Mouse (Mus musculus): ENCODE results near the gene Mical1. TPM values are rescaled to one million over a fixed set of nuclear protein-coding genes. Genes with fewer than 3 reads are reported as not detected.
A peak's percentile ranks its signal among the peaks of the same experiment; 100 is the strongest.

Gene Mical1
- total RNA-seq, 2 experiments from 2014 or later: 75.8 to 82.1 TPM

GRCm38 (mm10) chr10:41518981-41519618 is 43.0 kb downstream of the Mical1 start, which contains the start of gene Cd164:
TSS of gene Cd164 (plus strand) at chr10:41519414.
- peak; percentile 97 for DNase-seq
- intact Hi-C loops (cut with DNase I): loop anchor here (2.0 to 10.0 kb wide), 2 partner anchors 162 to 776 kb away; no protein-coding TSS in a partner anchor

DNA sequence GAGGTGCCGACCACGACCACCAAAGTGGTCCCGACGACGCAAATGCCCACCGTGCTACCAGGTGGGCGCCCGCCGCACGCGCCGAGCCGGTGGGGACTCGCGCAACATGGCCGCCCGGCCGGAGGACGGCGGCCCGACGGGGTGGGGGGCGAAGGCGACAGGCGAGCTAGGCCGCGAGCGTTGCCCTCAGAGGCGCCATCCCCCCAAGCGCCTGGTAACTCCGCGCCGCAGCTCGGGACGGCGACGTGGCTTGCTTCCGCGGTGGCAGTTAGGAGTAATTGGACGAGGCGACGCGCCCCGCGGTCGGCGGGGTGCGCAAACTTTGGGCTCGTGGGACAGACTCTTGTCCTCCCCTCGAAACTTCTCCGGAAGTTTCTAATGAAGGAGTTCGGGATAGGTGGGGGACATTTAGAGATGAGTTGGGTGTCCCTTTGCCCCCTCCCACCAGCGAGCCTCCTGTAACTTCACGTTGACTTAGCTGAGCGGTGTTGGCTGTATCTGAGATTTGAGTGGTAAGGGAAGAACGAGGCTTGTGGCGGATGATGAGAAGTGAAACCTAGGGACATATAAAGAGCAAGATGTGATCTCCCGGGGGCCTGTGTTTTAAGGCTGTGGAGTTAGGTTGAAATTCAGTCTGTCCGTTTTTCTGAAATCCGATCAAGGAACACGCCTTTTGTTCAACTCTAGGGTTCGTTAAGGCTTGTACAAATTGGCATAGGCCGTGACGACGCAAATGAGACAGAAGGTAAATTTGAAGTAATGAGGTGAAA is 43.7 kb downstream of the Mical1 start:
- intact Hi-C loops (cut with DNase I): loop anchor here (2.0 to 10.0 kb wide), 2 partner anchors 161 to 775 kb away; no protein-coding TSS in a partner anchor
- DNase-seq: peak; percentile 55

DNA sequence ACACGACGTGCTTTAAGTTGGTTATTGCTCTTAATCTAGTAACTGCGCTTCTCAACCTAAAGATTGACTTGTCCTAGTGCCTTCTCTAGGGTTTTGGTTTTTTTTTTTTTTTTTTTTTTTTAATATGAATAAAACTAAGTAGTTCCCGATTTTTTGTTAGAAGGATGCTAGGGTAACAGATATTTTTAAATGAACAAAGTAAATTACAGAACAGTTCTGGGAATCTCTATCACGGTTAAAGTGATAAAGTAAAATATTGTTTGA is 44.2 kb downstream of the Mical1 start:
- intact Hi-C loops (cut with DNase I): no loop called here
- no peak for DNase-seq

- intact Hi-C loops (cut with DNase I): no loop called here
- no peak for DNase-seq
Measured at GRCm38 (mm10) chr10:41523386-41523785, 47.3 kb downstream of the Mical1 start.

DNA sequence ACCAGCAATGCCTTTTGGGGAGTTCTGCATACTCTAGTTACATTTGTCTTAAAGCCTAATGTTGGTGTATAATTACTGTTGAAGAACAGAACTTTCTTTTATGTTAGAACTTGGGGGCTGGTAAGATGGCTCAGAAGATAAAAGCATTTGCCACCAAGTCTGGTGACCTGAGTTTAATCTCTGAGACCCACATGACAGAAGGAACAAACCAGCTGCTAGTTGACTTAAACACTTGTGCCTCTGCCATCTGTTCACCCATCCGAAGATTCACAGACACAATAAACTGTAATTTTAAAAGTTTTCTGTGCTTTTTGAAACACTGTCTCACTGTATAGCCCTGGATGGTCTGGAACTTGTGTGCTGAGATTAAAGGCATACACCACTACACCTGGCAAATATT is 49.6 kb downstream of the Mical1 start:
- no peak for DNase-seq
- intact Hi-C loops (cut with DNase I): no loop called here

GRCm38 (mm10) chr10:41529972-41530371 is 53.9 kb downstream of the Mical1 start:
- intact Hi-C loops (cut with DNase I): no loop called here
- DNase-seq: no peak

DNA sequence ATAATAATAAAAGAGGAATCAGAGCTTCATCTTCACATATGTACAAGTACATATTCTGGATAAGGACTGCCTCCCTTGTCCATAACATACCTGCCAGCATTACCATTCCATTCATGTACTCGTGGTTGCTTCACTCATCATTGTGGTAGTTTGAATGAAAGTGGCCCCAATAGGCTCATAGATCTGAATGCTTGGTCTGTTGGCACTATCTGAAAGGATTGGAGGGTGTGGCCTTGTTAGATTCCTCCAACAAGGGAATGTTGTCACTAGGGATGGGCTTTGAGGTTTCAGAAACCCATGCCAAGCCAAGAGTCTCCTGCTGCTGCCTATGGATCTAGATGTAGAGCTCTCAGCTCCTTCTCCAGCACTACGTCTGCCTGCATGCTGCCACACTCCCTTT is 59.9 kb downstream of the Mical1 start:
- DNase-seq: no peak
- intact Hi-C loops (cut with DNase I): no loop called here

Other genes starting within 250 kb of the Mical1 start
- gene Fig4, start 173.1 kb upstream of the Mical1 start, total RNA-seq (2021): 10 to 100 TPM; 31.3 to 34.0 TPM
- gene Ak9, start 172.3 kb upstream of the Mical1 start, total RNA-seq (2021): under 1 TPM; 0.26 to 0.34 TPM
- 10 to 100 TPM; 19.2 to 20.5 TPM for gene Zbtb24, start 25.9 kb upstream of the Mical1 start, total RNA-seq (2021)
- 10 to 100 TPM; 20.1 to 21.9 TPM for gene Smpd2, start 14.1 kb downstream of the Mical1 start, total RNA-seq (2021)
- 1 to 10 TPM; 4.6 to 4.9 TPM for gene Ppil6, start 14.1 kb downstream of the Mical1 start, total RNA-seq (2021)
- 10 to 100 TPM; 39.9 to 43.4 TPM for gene Cd164, start 43.1 kb downstream of the Mical1 start, total RNA-seq (2021)
- under 1 TPM; 0.38 to 0.88 TPM for gene Ccdc162, start 240.3 kb downstream of the Mical1 start, total RNA-seq (2021)